Mouse (Mus musculus) spleen, adult 2 months (tissue): ENCODE results near the gene Thsd7a.

Experiments used
- CTCF ChIP-seq: fragments of 200-500 bp; IDR thresholded peaks from 2 replicates; pipeline ENCODE4 v1.5.1; 2011; ENCODE audit warnings: mild to moderate bottlenecking, inconsistent platforms; ENCODE audit not compliant: insufficient read depth, insufficient read length, insufficient replicate concordance; ENCODE audit errors: extremely low read depth
- POLR2A ChIP-seq: fragments of 200-500 bp; IDR thresholded peaks from 2 replicates; pipeline ENCODE4 v1.6.1; 2011; ENCODE audit warnings: low read depth, low read length, inconsistent platforms

DNA sequence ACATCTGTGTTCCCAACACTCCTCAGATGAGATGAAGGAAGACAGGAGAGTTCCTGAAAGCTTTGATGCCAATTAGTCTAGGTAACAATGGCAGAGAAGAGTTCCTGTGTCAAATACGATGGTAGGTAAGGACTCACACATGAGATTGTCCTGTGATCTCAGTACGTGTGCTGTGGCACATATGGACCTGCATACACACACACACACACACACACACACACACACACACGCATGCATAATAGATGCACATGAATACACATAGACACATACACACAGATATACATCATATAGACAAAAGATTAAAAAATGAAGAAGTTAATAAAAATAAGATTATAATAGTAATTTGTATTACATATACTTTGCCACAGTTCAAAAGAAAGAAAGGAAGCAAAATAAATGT is 56.0 kb downstream of the Thsd7a start:
- TF ChIP-seq POLR2A (no peak), CTCF (no peak)
